Mouse (Mus musculus): ENCODE measurements around the gene Cacna1b. TPM values are rescaled to one million over a fixed set of nuclear protein-coding genes. Genes with fewer than 3 reads are reported as not detected.

Gene Cacna1b
- polyA plus RNA-seq, 1 experiment from 2014 or later: 0.48 TPM

- no peak for DNase-seq (ENCODE audit: low spot score)
These were observed 103.7 kb downstream of the Cacna1b start for GRCm38 (mm10) chr2:24659150-24659775.

- DNase-seq (ENCODE audit: low spot score): no peak
These were observed 114.4 kb downstream of the Cacna1b start for GRCm38 (mm10) chr2:24648503-24648902.

- no peak for DNase-seq (ENCODE audit: low spot score)
These were observed 116.4 kb downstream of the Cacna1b start for GRCm38 (mm10) chr2:24646452-24647146.

GRCm38 (mm10) chr2:24642834-24643233, 120.1 kb downstream of the Cacna1b start:
- DNase-seq (ENCODE audit: low spot score): peak; percentile 4

- DNase-seq (ENCODE audit: low spot score): no peak
These were observed 124.6 kb downstream of the Cacna1b start for GRCm38 (mm10) chr2:24638102-24638954.

- DNase-seq (ENCODE audit: low spot score): no peak
These were observed 129.3 kb downstream of the Cacna1b start for GRCm38 (mm10) chr2:24633645-24634044.

GRCm38 (mm10) chr2:24617141-24617540, 145.8 kb downstream of the Cacna1b start:
- no peak for DNase-seq (ENCODE audit: low spot score)

- no peak for DNase-seq (ENCODE audit: low spot score)
These were observed 153.2 kb downstream of the Cacna1b start for GRCm38 (mm10) chr2:24609789-24610188.

- DNase-seq (ENCODE audit: low spot score): no peak
These were observed 154.2 kb downstream of the Cacna1b start for GRCm38 (mm10) chr2:24608765-24609138.

GRCm38 (mm10) chr2:24607905-24608764, 154.8 kb downstream of the Cacna1b start:
- no peak for DNase-seq (ENCODE audit: low spot score)

- DNase-seq (ENCODE audit: low spot score): no peak
These were observed 156.4 kb downstream of the Cacna1b start for GRCm38 (mm10) chr2:24606531-24606930.

- peak; percentile 22 for DNase-seq (ENCODE audit: low spot score)
These were observed 157.9 kb downstream of the Cacna1b start for GRCm38 (mm10) chr2:24605096-24605495.

- DNase-seq (ENCODE audit: low spot score): no peak
These were observed 173.5 kb downstream of the Cacna1b start for GRCm38 (mm10) chr2:24589426-24589825.

- no peak for DNase-seq (ENCODE audit: low spot score)
These were observed 175.0 kb downstream of the Cacna1b start for GRCm38 (mm10) chr2:24587999-24588398.

- peak; percentile 21 for DNase-seq (ENCODE audit: low spot score)
These were observed 188.3 kb downstream of the Cacna1b start for GRCm38 (mm10) chr2:24574616-24575015.

- DNase-seq (ENCODE audit: low spot score): no peak
These were observed 192.0 kb downstream of the Cacna1b start for GRCm38 (mm10) chr2:24570917-24571316.

GRCm38 (mm10) chr2:24568555-24568954, 194.4 kb downstream of the Cacna1b start:
- peak; percentile 13 for DNase-seq (ENCODE audit: low spot score)

GRCm38 (mm10) chr2:24562547-24563290, 200.2 kb downstream of the Cacna1b start:
- no peak for DNase-seq (ENCODE audit: low spot score)

- DNase-seq (ENCODE audit: low spot score): no peak
These were observed 201.0 kb downstream of the Cacna1b start for GRCm38 (mm10) chr2:24561946-24562345.

GRCm38 (mm10) chr2:24560201-24560600, 202.8 kb downstream of the Cacna1b start:
- DNase-seq (ENCODE audit: low spot score): no peak
